Mouse (Mus musculus): Measurements from ENCODE around the gene Scamp1. TPM values are rescaled to one million over a fixed set of nuclear protein-coding genes. Genes with fewer than 3 reads are reported as not detected.

Scamp1 gene
- total and polyA plus RNA-seq, 2 experiments from 2014 or later: 14.9 to 20.9 TPM

DNA sequence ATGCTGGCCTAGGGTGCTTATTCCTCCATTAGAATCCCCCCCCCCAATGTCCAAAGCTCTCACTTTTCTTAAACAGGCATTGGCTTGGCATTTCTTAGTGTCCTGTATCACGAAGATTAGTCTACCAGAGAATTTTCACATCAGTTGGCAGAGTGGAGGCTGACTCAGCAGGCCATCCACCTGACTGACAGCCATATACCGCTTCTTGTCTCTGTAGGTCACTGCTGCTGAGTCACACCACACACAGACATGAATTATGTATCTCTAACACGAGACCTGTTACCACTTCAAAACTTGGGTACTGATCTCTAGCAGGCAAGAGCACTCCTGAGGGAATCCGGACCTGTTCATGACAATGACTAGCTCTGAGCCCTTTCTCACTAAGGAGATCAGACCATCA, 23.1 kb downstream of the Scamp1 start:
- Histone ChIP-seq H3K9ac (replicated peaks; ENCODE audit: low read depth, low read length) (no peak overlapping the region), H3K9me3 (replicated peaks; ENCODE audit: control insufficient read depth, low read length) (no peaks in the 10 kb centered on the region), H3K27me3 (ENCODE audit: control insufficient read depth, insufficient read depth, low read length) (no peaks in the 10 kb centered on the region), H3K36me3 (replicated peaks; ENCODE audit: control insufficient read depth, insufficient read depth, low read length) (no peaks in the 10 kb centered on the region), H3K27ac (ENCODE audit: low read depth) (no peak overlapping the region), H3K4me1 (ENCODE audit: control insufficient read depth, insufficient read depth) (peaks cover 17% of the 10 kb centered on the region), H3K4me2 (ENCODE audit: low read depth, low read length) (no peak overlapping the region), H3K4me3 (ENCODE audit: low read depth, low read length) (no peak overlapping the region)
- WGBS: 54% methylated on average over 4 of the region's 4 CpGs
- TF ChIP-seq EP300 (IDR thresholded peaks at IDR 0.05; ENCODE audit: low read depth) (no peak), CTCF (IDR thresholded peaks at IDR 0.05; ENCODE audit: low read depth) (no peak)
- no peak for DNase-seq (ENCODE audit: low spot score)
- ATAC-seq (ENCODE audit: insufficient read depth, low read depth): no peak

- 58% methylated on average over 6 of the region's 6 CpGs for WGBS
- TF ChIP-seq EP300 (IDR thresholded peaks at IDR 0.05; ENCODE audit: low read depth): no peak
- TF ChIP-seq CTCF (IDR thresholded peaks at IDR 0.05; ENCODE audit: low read depth): no peak
- no peak overlapping the region for H3K27ac ChIP-seq (ENCODE audit: low read depth)
- DNase-seq (ENCODE audit: low spot score) (no peak), ATAC-seq (ENCODE audit: insufficient read depth, low read depth) (no peak)
- no peak overlapping the region for H3K4me2 ChIP-seq (ENCODE audit: low read depth, low read length)
- H3K4me1 ChIP-seq (ENCODE audit: control insufficient read depth, insufficient read depth): peaks cover 19% of the 10 kb centered on the region
- no peaks in the 10 kb centered on the region for H3K9me3 ChIP-seq (replicated peaks; ENCODE audit: control insufficient read depth, low read length)
- H3K4me3 ChIP-seq (ENCODE audit: low read depth, low read length): no peak overlapping the region
- no peak overlapping the region for H3K9ac ChIP-seq (replicated peaks; ENCODE audit: low read depth, low read length)
- no peaks in the 10 kb centered on the region for H3K27me3 ChIP-seq (ENCODE audit: control insufficient read depth, insufficient read depth, low read length)
- no peaks in the 10 kb centered on the region for H3K36me3 ChIP-seq (replicated peaks; ENCODE audit: control insufficient read depth, insufficient read depth, low read length)
These were observed 24.0 kb downstream of the Scamp1 start for GRCm38 (mm10) chr13:94261624-94262023.

DNA sequence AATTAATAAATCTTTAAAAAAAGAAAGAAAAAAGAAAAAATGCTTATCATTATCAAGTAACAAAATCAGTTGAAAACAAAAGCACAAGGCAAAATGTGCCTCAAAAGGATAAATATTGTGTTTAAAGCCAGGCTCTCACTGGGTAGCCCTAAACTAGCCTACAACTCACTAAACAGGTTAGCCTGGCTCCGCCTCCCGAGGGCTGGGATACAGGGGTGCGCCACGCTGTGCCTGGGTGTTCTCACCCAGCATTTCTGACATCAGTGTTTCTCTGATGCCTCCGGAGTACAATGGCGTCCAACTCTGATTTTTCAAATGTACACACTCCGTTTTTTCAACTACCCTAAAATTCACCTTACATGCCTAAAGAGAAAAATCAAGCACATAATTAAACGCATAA, 24.7 kb downstream of the Scamp1 start:
- peaks cover 19% of the 10 kb centered on the region for H3K4me1 ChIP-seq (ENCODE audit: control insufficient read depth, insufficient read depth)
- no peak overlapping the region for H3K4me2 ChIP-seq (ENCODE audit: low read depth, low read length)
- TF ChIP-seq EP300 (IDR thresholded peaks at IDR 0.05; ENCODE audit: low read depth) (no peak), CTCF (IDR thresholded peaks at IDR 0.05; ENCODE audit: low read depth) (no peak)
- H3K9ac ChIP-seq (replicated peaks; ENCODE audit: low read depth, low read length): no peak overlapping the region
- no peak overlapping the region for H3K4me3 ChIP-seq (ENCODE audit: low read depth, low read length)
- H3K9me3 ChIP-seq (replicated peaks; ENCODE audit: control insufficient read depth, low read length): no peaks in the 10 kb centered on the region
- WGBS: 90% methylated on average over 8 of the region's 8 CpGs
- no peak overlapping the region for H3K27ac ChIP-seq (ENCODE audit: low read depth)
- no peaks in the 10 kb centered on the region for H3K36me3 ChIP-seq (replicated peaks; ENCODE audit: control insufficient read depth, insufficient read depth, low read length)
- ATAC-seq (ENCODE audit: insufficient read depth, low read depth): no peak
- H3K27me3 ChIP-seq (ENCODE audit: control insufficient read depth, insufficient read depth, low read length): no peaks in the 10 kb centered on the region
- DNase-seq (ENCODE audit: low spot score): no peak

DNA sequence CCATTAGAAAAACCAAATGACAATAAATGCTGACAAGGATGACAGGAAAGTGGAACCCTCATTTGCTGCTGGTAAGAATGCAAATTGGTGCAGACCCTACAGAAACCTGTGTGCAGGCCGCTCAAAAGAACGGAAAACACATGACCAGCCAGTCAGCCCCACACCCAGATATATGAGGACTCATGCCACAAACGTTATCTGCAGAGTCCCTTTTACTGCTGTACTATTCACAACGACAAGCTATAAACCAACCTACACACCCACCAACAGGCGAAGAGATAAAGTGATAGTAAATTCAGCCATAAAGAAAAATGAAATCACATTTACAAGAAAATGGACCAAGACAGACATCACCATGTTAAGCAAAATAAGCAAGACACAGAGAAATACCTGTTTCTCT, 26.4 kb downstream of the Scamp1 start:
- H3K9ac ChIP-seq (replicated peaks; ENCODE audit: low read depth, low read length): no peak overlapping the region
- no peaks in the 10 kb centered on the region for H3K9me3 ChIP-seq (replicated peaks; ENCODE audit: control insufficient read depth, low read length)
- peaks cover 19% of the 10 kb centered on the region for H3K4me1 ChIP-seq (ENCODE audit: control insufficient read depth, insufficient read depth)
- TF ChIP-seq CTCF (IDR thresholded peaks at IDR 0.05; ENCODE audit: low read depth) (no peak), EP300 (IDR thresholded peaks at IDR 0.05; ENCODE audit: low read depth) (no peak)
- 72% methylated on average over 5 of the region's 5 CpGs for WGBS
- H3K4me3 ChIP-seq (ENCODE audit: low read depth, low read length): no peak overlapping the region
- no peak for ATAC-seq (ENCODE audit: insufficient read depth, low read depth)
- no peaks in the 10 kb centered on the region for H3K27me3 ChIP-seq (ENCODE audit: control insufficient read depth, insufficient read depth, low read length)
- H3K4me2 ChIP-seq (ENCODE audit: low read depth, low read length): no peak overlapping the region
- DNase-seq (ENCODE audit: low spot score): no peak
- no peak overlapping the region for H3K27ac ChIP-seq (ENCODE audit: low read depth)
- H3K36me3 ChIP-seq (replicated peaks; ENCODE audit: control insufficient read depth, insufficient read depth, low read length): no peaks in the 10 kb centered on the region

DNA sequence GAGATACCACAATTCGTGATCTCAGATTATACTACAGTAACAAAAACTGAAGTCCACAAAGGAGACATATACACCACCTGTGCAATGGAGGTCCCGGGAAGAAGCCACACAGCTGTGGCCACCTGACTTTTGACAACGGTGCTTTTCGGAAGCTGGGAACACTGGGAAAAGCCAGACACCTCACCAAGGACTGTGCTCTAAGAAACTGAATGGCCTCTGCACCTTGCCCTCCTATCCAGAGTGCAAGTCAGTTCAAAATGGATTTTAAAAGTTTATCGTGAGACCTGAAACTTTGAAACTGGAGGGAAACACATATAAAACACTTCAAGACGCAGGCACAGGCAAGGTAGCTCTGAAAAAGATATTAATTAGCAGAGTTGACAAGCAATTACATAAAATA, 27.1 kb downstream of the Scamp1 start:
- H3K9me3 ChIP-seq (replicated peaks; ENCODE audit: control insufficient read depth, low read length): no peaks in the 10 kb centered on the region
- no peak overlapping the region for H3K27ac ChIP-seq (ENCODE audit: low read depth)
- H3K36me3 ChIP-seq (replicated peaks; ENCODE audit: control insufficient read depth, insufficient read depth, low read length): no peaks in the 10 kb centered on the region
- no peaks in the 10 kb centered on the region for H3K27me3 ChIP-seq (ENCODE audit: control insufficient read depth, insufficient read depth, low read length)
- no peak for ATAC-seq (ENCODE audit: insufficient read depth, low read depth)
- H3K4me1 ChIP-seq (ENCODE audit: control insufficient read depth, insufficient read depth): peaks cover 19% of the 10 kb centered on the region
- WGBS: 90% methylated on average over 6 of the region's 6 CpGs
- DNase-seq (ENCODE audit: low spot score): no peak
- H3K4me3 ChIP-seq (ENCODE audit: low read depth, low read length): no peak overlapping the region
- H3K4me2 ChIP-seq (ENCODE audit: low read depth, low read length): no peak overlapping the region
- no peak for TF ChIP-seq CTCF (IDR thresholded peaks at IDR 0.05; ENCODE audit: low read depth)
- TF ChIP-seq EP300 (IDR thresholded peaks at IDR 0.05; ENCODE audit: low read depth): no peak
- H3K9ac ChIP-seq (replicated peaks; ENCODE audit: low read depth, low read length): no peak overlapping the region

GRCm38 (mm10) chr13:94257711-94258110, 27.9 kb downstream of the Scamp1 start:
- no peaks in the 10 kb centered on the region for H3K9me3 ChIP-seq (replicated peaks; ENCODE audit: control insufficient read depth, low read length)
- H3K4me2 ChIP-seq (ENCODE audit: low read depth, low read length): no peak overlapping the region
- no peak for DNase-seq (ENCODE audit: low spot score)
- 45% methylated on average over 2 of the region's 2 CpGs for WGBS
- no peak overlapping the region for H3K4me3 ChIP-seq (ENCODE audit: low read depth, low read length)
- H3K36me3 ChIP-seq (replicated peaks; ENCODE audit: control insufficient read depth, insufficient read depth, low read length): no peaks in the 10 kb centered on the region
- no peak for ATAC-seq (ENCODE audit: insufficient read depth, low read depth)
- no peaks in the 10 kb centered on the region for H3K27me3 ChIP-seq (ENCODE audit: control insufficient read depth, insufficient read depth, low read length)
- TF ChIP-seq EP300 (IDR thresholded peaks at IDR 0.05; ENCODE audit: low read depth) (no peak), CTCF (IDR thresholded peaks at IDR 0.05; ENCODE audit: low read depth) (no peak)
- H3K9ac ChIP-seq (replicated peaks; ENCODE audit: low read depth, low read length): no peak overlapping the region
- H3K4me1 ChIP-seq (ENCODE audit: control insufficient read depth, insufficient read depth): peaks cover 17% of the 10 kb centered on the region
- no peak overlapping the region for H3K27ac ChIP-seq (ENCODE audit: low read depth)
